Mouse (Mus musculus) small intestine, adult 2 months (tissue): ENCODE data around the gene Smap1.

Experiments
- CTCF ChIP-seq: fragments of 200-500 bp; IDR thresholded peaks from 2 replicates; pipeline ENCODE4 v1.5.1; 2012; ENCODE audit warnings: low read depth, mild to moderate bottlenecking, control low read depth, inconsistent platforms, low read length, moderate library complexity, mixed read lengths; ENCODE audit not compliant: insufficient replicate concordance, insufficient read length; ENCODE audit errors: extremely low read depth
- POLR2A ChIP-seq: fragments of 200-500 bp; IDR thresholded peaks from 2 replicates; pipeline ENCODE4 v1.6.1; 2012; ENCODE audit warnings: low read depth, mild to moderate bottlenecking, control low read depth, inconsistent platforms, low read length, moderate library complexity

DNA sequence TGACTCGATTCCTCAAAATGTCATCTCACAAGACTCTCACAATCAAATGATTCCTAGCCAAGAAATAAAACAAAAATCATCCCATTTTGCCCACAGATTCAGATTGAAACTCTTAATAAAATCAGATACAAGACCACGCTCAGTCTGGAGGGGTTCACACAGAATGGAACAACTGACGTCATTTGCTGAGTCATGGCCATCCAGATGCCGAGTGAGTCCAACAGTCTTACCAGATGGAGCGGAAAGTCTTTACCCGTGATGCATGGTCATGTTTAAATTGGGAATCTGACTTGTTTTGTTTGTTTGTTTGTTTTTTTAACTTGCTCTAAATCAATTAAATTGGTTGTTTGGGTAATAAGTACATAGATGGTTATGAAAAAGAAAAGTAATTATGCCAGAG lies 7.3 kb upstream of the Smap1 start:
- TF ChIP-seq CTCF (no peak), POLR2A (no peak)
